Mouse (Mus musculus) cortical plate, adult 2 months (tissue): ENCODE measurements around the gene Spire2. TPM values are rescaled to one million over a fixed set of nuclear protein-coding genes. Genes with fewer than 3 reads are reported as not detected.

Experiments used
- H3K27ac ChIP-seq: fragments of 200-500 bp; 2 replicates; pipeline ENCODE4 v1.5.1; 2012; ENCODE audit warnings: low read length, control low read depth, inconsistent platforms; ENCODE audit not compliant: insufficient read depth
- H3K4me1 ChIP-seq: fragments of 200-500 bp; 2 replicates; pipeline ENCODE4 v1.6.1; 2011; ENCODE audit warnings: low read length; ENCODE audit not compliant: control insufficient read depth, insufficient read depth
- H3K4me3 ChIP-seq: fragments of 200-500 bp; 2 replicates; pipeline ENCODE4 v1.5.1; 2011; ENCODE audit warnings: mild to moderate bottlenecking, low read length, control low read depth; ENCODE audit not compliant: insufficient read depth
- CTCF ChIP-seq: fragments of 200-500 bp; IDR thresholded peaks from 2 replicates; pipeline ENCODE4 v1.5.1; 2011; ENCODE audit warnings: mild to moderate bottlenecking, control low read depth, low read length; ENCODE audit not compliant: insufficient read depth; ENCODE audit errors: extremely low read depth
- POLR2A ChIP-seq: fragments of 200-500 bp; IDR thresholded peaks from 2 replicates; pipeline ENCODE4 v1.6.1; 2011; ENCODE audit warnings: mild to moderate bottlenecking, low read length, control low read depth; ENCODE audit not compliant: insufficient read depth; ENCODE audit errors: extremely low read depth
- polyA plus RNA-seq: library from polyadenylated mRNA; depleted of rRNA; stranded (reverse); fragments of >200 nt; gene quantifications from 2 replicates; pipeline ENCODE4 v1.2.3, GENCODE M21; 2012

Gene Spire2
- polyA plus RNA-seq, 1 experiment = 18.9 TPM

DNA sequence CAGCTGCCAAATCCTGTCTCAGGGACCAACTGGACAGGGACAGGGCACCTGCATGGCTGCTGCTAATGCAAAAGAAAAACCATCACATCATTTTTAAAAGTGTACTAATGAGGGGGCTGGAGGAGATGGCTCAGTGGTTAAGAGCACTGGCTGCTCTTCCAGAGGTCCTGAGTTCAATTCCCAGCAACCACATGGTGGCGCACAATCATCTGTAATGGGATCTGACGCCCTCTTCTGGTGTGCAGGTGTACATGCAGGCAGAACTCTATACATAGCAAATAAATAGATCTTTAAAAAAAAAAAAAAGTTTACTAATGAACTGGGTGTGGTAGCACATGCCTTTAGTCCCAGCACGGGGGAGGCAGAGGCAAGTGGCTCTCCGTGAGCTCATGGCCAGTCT lies 23.8 kb upstream of the Spire2 start:
- no peaks in the 10 kb centered on the region for H3K4me1 ChIP-seq
- H3K27ac ChIP-seq = no peak overlapping the region
- no peak overlapping the region for H3K4me3 ChIP-seq
- no peak for TF ChIP-seq CTCF
- TF ChIP-seq POLR2A = no peak

DNA sequence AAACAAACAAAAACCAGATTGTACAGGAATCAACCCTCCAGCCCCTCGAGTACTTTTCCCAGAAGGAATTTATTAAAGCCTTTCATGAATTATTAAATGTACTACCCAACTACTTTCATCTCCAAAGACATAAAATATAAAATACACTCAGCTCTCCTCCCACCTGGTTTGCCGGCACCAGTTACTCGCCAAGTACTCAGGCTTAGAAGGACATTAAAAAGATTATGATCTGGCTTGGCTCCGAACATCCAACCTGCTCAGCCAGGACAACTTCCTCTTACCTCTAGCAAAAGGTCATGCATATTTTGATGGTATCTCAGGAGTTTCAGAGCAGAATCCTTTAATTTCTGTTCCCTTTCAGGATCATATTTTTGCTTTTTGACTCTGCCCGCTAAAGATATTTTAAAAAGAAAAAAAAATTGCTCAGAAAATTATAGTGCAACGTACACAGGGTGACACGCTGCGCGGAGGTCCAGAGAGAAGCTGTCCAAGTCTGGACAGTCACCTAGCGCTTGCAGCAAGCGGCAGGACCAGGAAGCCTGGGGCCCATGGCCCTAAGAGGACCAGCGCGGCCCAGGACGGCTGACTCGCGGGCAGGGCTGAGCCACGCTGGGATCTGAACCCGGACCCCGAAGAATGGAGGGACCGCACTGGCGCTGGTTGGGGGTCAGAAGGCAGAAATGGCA lies 14.6 kb upstream of the Spire2 start:
- Histone ChIP-seq H3K4me1 (no peaks in the 10 kb centered on the region), H3K27ac (no peak overlapping the region), H3K4me3 (peak overlapping the region; percentile 24)

DNA sequence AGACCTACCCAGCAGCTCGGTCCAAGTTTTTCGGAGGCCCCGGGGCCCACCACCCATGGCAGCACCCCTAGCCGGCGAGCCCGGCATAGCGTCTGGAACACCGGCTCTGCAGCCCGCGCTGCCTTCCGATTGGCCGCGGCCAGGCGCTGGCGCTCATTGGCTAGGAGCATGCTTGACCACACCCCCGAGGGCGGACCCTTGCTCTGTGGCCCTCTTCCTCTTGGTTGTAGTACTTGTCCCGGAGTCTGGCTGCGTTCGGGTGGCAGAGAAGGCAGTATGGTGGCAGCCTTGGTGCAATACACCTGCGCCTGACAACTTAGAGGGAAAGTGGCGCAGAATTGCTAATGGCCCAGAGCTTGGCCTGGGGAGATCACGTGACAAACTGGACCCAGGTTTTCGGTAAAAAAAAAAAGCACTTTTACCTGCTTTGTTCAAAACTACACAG lies 14.0 kb upstream of the Spire2 start, which contains the start of gene Fanca:
TSS of gene Fanca (minus strand) at position 110 of the 445 bp plus-strand sequence.
- TF ChIP-seq CTCF (no peak), POLR2A (peak; percentile 63; the same call in 1 of the 2 replicates)
- Histone ChIP-seq H3K4me1 (no peaks in the 10 kb centered on the region), H3K27ac (no peak within 1 kb of the TSS), H3K4me3 (peak within 1 kb of the TSS; percentile 24)

More for the DNA sequence above, 14.6 kb upstream of the Spire2 start:
- TF ChIP-seq POLR2A = no peak
- TF ChIP-seq CTCF = no peak

- no peaks in the 10 kb centered on the region for H3K4me1 ChIP-seq
- peak; percentile 55 for TF ChIP-seq CTCF
- no peak for TF ChIP-seq POLR2A
- H3K4me3 ChIP-seq = no peak overlapping the region
- no peak overlapping the region for H3K27ac ChIP-seq
Observed at GRCm38 (mm10) chr8:123319522-123320164, 12.9 kb upstream of the Spire2 start.

DNA sequence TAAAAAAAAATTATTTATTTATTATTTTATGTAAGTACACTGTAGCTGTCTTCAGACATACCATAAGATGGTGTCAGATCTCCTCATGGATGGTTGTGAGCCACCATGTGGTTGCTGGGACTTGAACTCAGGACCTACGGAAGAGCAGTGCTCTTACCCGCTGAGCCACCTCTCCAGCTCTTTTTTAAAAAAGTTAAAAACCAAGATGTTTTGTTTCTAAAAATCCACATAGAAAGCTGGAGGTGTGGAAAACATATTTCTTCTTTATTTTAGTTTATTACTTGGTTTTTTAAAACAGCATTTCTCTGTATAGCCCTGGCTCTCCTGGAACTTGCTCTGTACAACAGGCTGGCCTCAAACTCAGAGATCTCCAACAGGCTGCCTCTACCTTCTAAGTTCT lies 4.0 kb upstream of the Spire2 start:
- TF ChIP-seq CTCF = no peak
- TF ChIP-seq POLR2A = no peak
- Histone ChIP-seq H3K27ac (no peak overlapping the region), H3K4me3 (no peak overlapping the region), H3K4me1 (peaks cover 5% of the 10 kb centered on the region; the same call in 1 of the 2 replicates)

DNA sequence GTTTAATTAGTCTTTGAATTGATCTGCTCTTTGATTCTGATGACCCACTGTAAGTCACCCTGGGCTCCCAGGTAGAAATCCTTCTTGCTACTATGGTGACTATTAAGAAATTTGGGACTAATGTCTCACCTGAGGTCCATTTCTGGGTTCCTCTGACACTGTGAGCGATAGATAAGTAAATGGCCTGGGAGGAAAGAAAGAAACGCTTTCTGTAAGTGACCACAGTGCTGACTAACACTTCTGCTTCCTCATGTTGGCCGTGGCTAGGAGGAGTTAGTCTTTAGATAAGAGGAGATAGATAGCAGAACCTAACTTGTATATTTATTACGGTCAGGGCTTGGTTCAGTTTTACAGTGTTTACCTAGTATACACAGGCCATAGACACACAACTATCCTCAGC lies 3.2 kb upstream of the Spire2 start:
- Histone ChIP-seq H3K27ac (no peak overlapping the region), H3K4me1 (peaks cover 5% of the 10 kb centered on the region; the same call in 1 of the 2 replicates)

GRCm38 (mm10) chr8:123329961-123330360 lies 2.6 kb upstream of the Spire2 start:
- no peak for TF ChIP-seq POLR2A
- no peak for TF ChIP-seq CTCF
- peaks cover 6% of the 10 kb centered on the region; the same call in 1 of the 2 replicates for H3K4me1 ChIP-seq
- H3K4me3 ChIP-seq = no peak overlapping the region
- no peak overlapping the region for H3K27ac ChIP-seq

More for the DNA sequence above, 3.2 kb upstream of the Spire2 start:
- H3K4me3 ChIP-seq = no peak overlapping the region
- TF ChIP-seq CTCF (no peak), POLR2A (no peak)

GRCm38 (mm10) chr8:123330701-123331100 lies 1.8 kb upstream of the Spire2 start:
- Histone ChIP-seq H3K27ac (no peak overlapping the region), H3K4me1 (peaks cover 4% of the 10 kb centered on the region; the same call in 1 of the 2 replicates)

GRCm38 (mm10) chr8:123331301-123331700 lies 1.2 kb upstream of the Spire2 start:
- Histone ChIP-seq H3K4me3 (peak overlapping the region; percentile 47; the same call in 1 of the 2 replicates), H3K27ac (no peak overlapping the region)

More at GRCm38 (mm10) chr8:123330701-123331100, 1.8 kb upstream of the Spire2 start:
- TF ChIP-seq POLR2A (no peak), CTCF (no peak)
- H3K4me3 ChIP-seq = no peak overlapping the region

More at GRCm38 (mm10) chr8:123331301-123331700, 1.2 kb upstream of the Spire2 start:
- H3K4me1 ChIP-seq = peaks cover 4% of the 10 kb centered on the region; the same call in 1 of the 2 replicates
- TF ChIP-seq CTCF (no peak), POLR2A (no peak)
